Mouse (Mus musculus): ENCODE results near the gene Esm1. TPM values are rescaled to one million over a fixed set of nuclear protein-coding genes. Genes with fewer than 3 reads are reported as not detected.

Esm1 gene
- polyA plus RNA-seq, 1 experiment from 2014 or later: 2.5 TPM

- Histone ChIP-seq H3K4me3 (ENCODE audit: low read length) (no peak overlapping the region), H3K27me3 (ENCODE audit: control insufficient read depth, insufficient read depth, low read length) (no peaks in the 10 kb centered on the region), H3K4me1 (ENCODE audit: control insufficient read depth, insufficient read depth, low read length) (no peaks in the 10 kb centered on the region), H3K27ac (ENCODE audit: low read length) (no peak overlapping the region; the same call in 1 of the 2 replicates), H3K9me3 (replicated peaks; ENCODE audit: control insufficient read depth, low read length) (no peaks in the 10 kb centered on the region), H3K9ac (ENCODE audit: low read length) (no peak overlapping the region), H3K36me3 (ENCODE audit: control insufficient read depth, insufficient read depth) (no peaks in the 10 kb centered on the region), H3K4me2 (ENCODE audit: low read depth, low read length) (no peak overlapping the region; the same call in none of the 2 replicates)
- WGBS: 74% methylated on average over 9 of the region's 9 CpGs
- ATAC-seq (replicated peaks; ENCODE audit: extremely low read depth, insufficient read depth, low FRiP score): 0 out of 2 replicates have a peak, but pooled peaks have one; percentile 37
Observed at GRCm38 (mm10) chr13:113197872-113198502, 11.5 kb upstream of the Esm1 start.

GRCm38 (mm10) chr13:113199331-113199730 lies 10.1 kb upstream of the Esm1 start:
- Histone ChIP-seq H3K27ac (ENCODE audit: low read length) (no peak overlapping the region), H3K27me3 (ENCODE audit: control insufficient read depth, insufficient read depth, low read length) (no peaks in the 10 kb centered on the region), H3K4me3 (ENCODE audit: low read length) (no peak overlapping the region), H3K9ac (ENCODE audit: low read length) (no peak overlapping the region), H3K4me1 (ENCODE audit: control insufficient read depth, insufficient read depth, low read length) (no peaks in the 10 kb centered on the region), H3K4me2 (ENCODE audit: low read depth, low read length) (no peak overlapping the region), H3K9me3 (replicated peaks; ENCODE audit: control insufficient read depth, low read length) (no peaks in the 10 kb centered on the region), H3K36me3 (ENCODE audit: control insufficient read depth, insufficient read depth) (no peaks in the 10 kb centered on the region)
- WGBS: 65% methylated on average over 3 of the region's 3 CpGs
- no peak for ATAC-seq (replicated peaks; ENCODE audit: extremely low read depth, insufficient read depth, low FRiP score)

- Histone ChIP-seq H3K4me2 (ENCODE audit: low read depth, low read length) (no peak overlapping the region), H3K27me3 (ENCODE audit: control insufficient read depth, insufficient read depth, low read length) (no peaks in the 10 kb centered on the region), H3K27ac (ENCODE audit: low read length) (no peak overlapping the region), H3K9me3 (replicated peaks; ENCODE audit: control insufficient read depth, low read length) (no peaks in the 10 kb centered on the region), H3K36me3 (ENCODE audit: control insufficient read depth, insufficient read depth) (no peaks in the 10 kb centered on the region), H3K4me3 (ENCODE audit: low read length) (no peak overlapping the region), H3K9ac (ENCODE audit: low read length) (no peak overlapping the region), H3K4me1 (ENCODE audit: control insufficient read depth, insufficient read depth, low read length) (no peaks in the 10 kb centered on the region)
- ATAC-seq (replicated peaks; ENCODE audit: extremely low read depth, insufficient read depth, low FRiP score): no peak
- 65% methylated on average over 8 of the region's 8 CpGs for WGBS
Observed at GRCm38 (mm10) chr13:113200726-113201125, 8.7 kb upstream of the Esm1 start.

GRCm38 (mm10) chr13:113201631-113202030 lies 7.8 kb upstream of the Esm1 start:
- H3K4me3 ChIP-seq (ENCODE audit: low read length): no peak overlapping the region
- no peak for ATAC-seq (replicated peaks; ENCODE audit: extremely low read depth, insufficient read depth, low FRiP score)
- no peak overlapping the region for H3K4me2 ChIP-seq (ENCODE audit: low read depth, low read length)
- no peaks in the 10 kb centered on the region for H3K36me3 ChIP-seq (ENCODE audit: control insufficient read depth, insufficient read depth)
- no peaks in the 10 kb centered on the region for H3K9me3 ChIP-seq (replicated peaks; ENCODE audit: control insufficient read depth, low read length)
- no peak overlapping the region for H3K27ac ChIP-seq (ENCODE audit: low read length)
- no peaks in the 10 kb centered on the region for H3K4me1 ChIP-seq (ENCODE audit: control insufficient read depth, insufficient read depth, low read length)
- no peaks in the 10 kb centered on the region for H3K27me3 ChIP-seq (ENCODE audit: control insufficient read depth, insufficient read depth, low read length)
- H3K9ac ChIP-seq (ENCODE audit: low read length): no peak overlapping the region
- 87% methylated on average over 2 of the region's 2 CpGs for WGBS

- Histone ChIP-seq H3K27ac (ENCODE audit: low read length) (no peak overlapping the region), H3K36me3 (ENCODE audit: control insufficient read depth, insufficient read depth) (no peaks in the 10 kb centered on the region), H3K9ac (ENCODE audit: low read length) (no peak overlapping the region), H3K9me3 (replicated peaks; ENCODE audit: control insufficient read depth, low read length) (no peaks in the 10 kb centered on the region), H3K4me1 (ENCODE audit: control insufficient read depth, insufficient read depth, low read length) (no peaks in the 10 kb centered on the region), H3K27me3 (ENCODE audit: control insufficient read depth, insufficient read depth, low read length) (no peaks in the 10 kb centered on the region), H3K4me2 (ENCODE audit: low read depth, low read length) (no peak overlapping the region), H3K4me3 (ENCODE audit: low read length) (no peak overlapping the region)
- WGBS: 58% methylated on average over 4 of the region's 4 CpGs
- no peak for ATAC-seq (replicated peaks; ENCODE audit: extremely low read depth, insufficient read depth, low FRiP score)
Observed at GRCm38 (mm10) chr13:113202184-113202583, 7.3 kb upstream of the Esm1 start.

- no peaks in the 10 kb centered on the region for H3K4me1 ChIP-seq (ENCODE audit: control insufficient read depth, insufficient read depth, low read length)
- no peaks in the 10 kb centered on the region for H3K9me3 ChIP-seq (replicated peaks; ENCODE audit: control insufficient read depth, low read length)
- no peak overlapping the region for H3K4me2 ChIP-seq (ENCODE audit: low read depth, low read length)
- no peaks in the 10 kb centered on the region for H3K27me3 ChIP-seq (ENCODE audit: control insufficient read depth, insufficient read depth, low read length)
- no peaks in the 10 kb centered on the region for H3K36me3 ChIP-seq (ENCODE audit: control insufficient read depth, insufficient read depth)
- H3K27ac ChIP-seq (ENCODE audit: low read length): no peak overlapping the region
- no peak for ATAC-seq (replicated peaks; ENCODE audit: extremely low read depth, insufficient read depth, low FRiP score)
- H3K4me3 ChIP-seq (ENCODE audit: low read length): no peak overlapping the region
- WGBS: 52% methylated on average over 5 of the region's 5 CpGs
- no peak overlapping the region for H3K9ac ChIP-seq (ENCODE audit: low read length)
Observed at GRCm38 (mm10) chr13:113203146-113203545, 6.3 kb upstream of the Esm1 start.

- 70% methylated on average over 5 of the region's 5 CpGs for WGBS
- H3K36me3 ChIP-seq (ENCODE audit: control insufficient read depth, insufficient read depth): no peaks in the 10 kb centered on the region
- ATAC-seq (replicated peaks; ENCODE audit: extremely low read depth, insufficient read depth, low FRiP score): no peak
- H3K4me2 ChIP-seq (ENCODE audit: low read depth, low read length): no peak overlapping the region
- H3K4me1 ChIP-seq (ENCODE audit: control insufficient read depth, insufficient read depth, low read length): peaks cover 8% of the 10 kb centered on the region; the same call in 1 of the 2 replicates
- H3K27ac ChIP-seq (ENCODE audit: low read length): no peak overlapping the region
- H3K9me3 ChIP-seq (replicated peaks; ENCODE audit: control insufficient read depth, low read length): no peaks in the 10 kb centered on the region
- no peaks in the 10 kb centered on the region for H3K27me3 ChIP-seq (ENCODE audit: control insufficient read depth, insufficient read depth, low read length)
- no peak overlapping the region for H3K9ac ChIP-seq (ENCODE audit: low read length)
- H3K4me3 ChIP-seq (ENCODE audit: low read length): no peak overlapping the region
Observed at GRCm38 (mm10) chr13:113205346-113205745, 4.1 kb upstream of the Esm1 start.

- Histone ChIP-seq H3K36me3 (ENCODE audit: control insufficient read depth, insufficient read depth) (no peaks in the 10 kb centered on the region), H3K4me2 (ENCODE audit: low read depth, low read length) (no peak overlapping the region; the same call in 1 of the 2 replicates), H3K4me3 (ENCODE audit: low read length) (no peak overlapping the region), H3K9ac (ENCODE audit: low read length) (no peak overlapping the region), H3K4me1 (ENCODE audit: control insufficient read depth, insufficient read depth, low read length) (peaks cover 8% of the 10 kb centered on the region; the same call in 1 of the 2 replicates), H3K27me3 (ENCODE audit: control insufficient read depth, insufficient read depth, low read length) (no peaks in the 10 kb centered on the region), H3K27ac (ENCODE audit: low read length) (no peak overlapping the region), H3K9me3 (replicated peaks; ENCODE audit: control insufficient read depth, low read length) (no peaks in the 10 kb centered on the region)
- no peak for ATAC-seq (replicated peaks; ENCODE audit: extremely low read depth, insufficient read depth, low FRiP score)
- 68% methylated on average over 15 of the region's 15 CpGs for WGBS
Observed at GRCm38 (mm10) chr13:113211345-113211744, 1.9 kb downstream of the Esm1 start.

GRCm38 (mm10) chr13:113212401-113212800 lies 2.9 kb downstream of the Esm1 start:
- Histone ChIP-seq H3K4me2 (ENCODE audit: low read depth, low read length) (no peak overlapping the region), H3K4me3 (ENCODE audit: low read length) (no peak overlapping the region), H3K9ac (ENCODE audit: low read length) (no peak overlapping the region), H3K9me3 (replicated peaks; ENCODE audit: control insufficient read depth, low read length) (no peaks in the 10 kb centered on the region), H3K36me3 (ENCODE audit: control insufficient read depth, insufficient read depth) (no peaks in the 10 kb centered on the region), H3K27me3 (ENCODE audit: control insufficient read depth, insufficient read depth, low read length) (no peaks in the 10 kb centered on the region), H3K27ac (ENCODE audit: low read length) (no peak overlapping the region), H3K4me1 (ENCODE audit: control insufficient read depth, insufficient read depth, low read length) (peaks cover 8% of the 10 kb centered on the region; the same call in 1 of the 2 replicates)
- no peak for ATAC-seq (replicated peaks; ENCODE audit: extremely low read depth, insufficient read depth, low FRiP score)
- 43% methylated on average over 3 of the region's 3 CpGs for WGBS
